Mouse (Mus musculus): ENCODE results near the gene Ogdh.

DNA sequence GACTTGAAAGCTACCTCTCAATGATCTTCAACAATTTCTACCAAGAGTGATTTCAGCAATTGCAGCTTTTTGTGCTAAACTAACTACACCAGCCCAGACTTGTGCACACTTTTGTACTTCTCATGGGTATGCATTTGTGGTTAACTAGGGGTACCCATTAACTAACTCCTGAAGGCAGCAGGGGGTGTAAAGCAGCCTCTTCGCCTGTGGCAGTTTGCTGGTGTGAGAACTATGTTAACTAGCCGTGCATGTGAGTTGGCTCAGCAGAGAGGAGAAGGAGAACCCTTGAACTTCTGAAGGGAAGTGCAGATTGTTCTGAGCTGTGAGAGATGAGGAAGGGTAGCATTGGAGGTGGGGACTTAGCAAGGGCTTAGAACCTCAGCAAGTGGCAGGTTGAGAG lies 11.4 kb downstream of the Ogdh start:
- TF ChIP-seq CTCF (IDR thresholded peaks at IDR 0.05; ENCODE audit: extremely low read depth, insufficient read length, insufficient replicate concordance, low read depth, low read length): no peak
- no peak for TF ChIP-seq POLR2A (IDR thresholded peaks at IDR 0.05; ENCODE audit: low read depth, low read length)
